Mouse (Mus musculus) heart, postnatal 25 days (tissue): ENCODE measurements around the gene Cnot11. TPM values are rescaled to one million over a fixed set of nuclear protein-coding genes. Genes with fewer than 3 reads are reported as not detected.

Experiments
- DNase-seq: peaks from one replicate; pipeline ENCODE4 v3.0.0; 2022; ENCODE audit warnings: low spot score
- intact Hi-C: fragments of 180-260 bp; cut with DNase I; formaldehyde crosslinking; loops from one replicate; pipeline ENCODE4 v1.15.1; 2025
- total RNA-seq, 2 experiments: library from RNA; stranded (reverse); gene quantifications; 2 replicates each; pipeline ENCODE4 v1.2.3; 2021

Gene Cnot11
- total RNA-seq, 2 experiments from 2014 or later: 12.9 to 14.7 TPM

- intact Hi-C loops: loop anchor here (2.0 kb wide), 1 partner anchor 530 kb away; no protein-coding TSS in a partner anchor
- DNase-seq: no peak
Measured at GRCm38 (mm10) chr1:39531036-39531435, 3.8 kb upstream of the Cnot11 start.

GRCm38 (mm10) chr1:39533917-39534316 is 875 bp upstream of the Cnot11 start:
- intact Hi-C loops: no loop called here
- DNase-seq: no peak

- peak; percentile 95 for DNase-seq
- intact Hi-C loops: loop anchor here (5.0 kb wide), 1 partner anchor 42 kb away; the partner anchor contains the start of gene Rnf149
Measured at GRCm38 (mm10) chr1:39535515-39536311, 921 bp downstream of the Cnot11 start.

GRCm38 (mm10) chr1:39536701-39537100 is 1.9 kb downstream of the Cnot11 start:
- intact Hi-C loops: loop anchor here (5.0 kb wide), 1 partner anchor 41 kb away; the partner anchor contains the start of gene Rnf149
- no peak for DNase-seq

GRCm38 (mm10) chr1:39537631-39538380 is 3.0 kb downstream of the Cnot11 start:
- intact Hi-C loops: loop anchor here (5.0 kb wide), 1 partner anchor 39 kb away; the partner anchor contains the start of gene Rnf149
- no peak for DNase-seq

GRCm38 (mm10) chr1:39540592-39540991 is 5.8 kb downstream of the Cnot11 start:
- intact Hi-C loops: no loop called here
- no peak for DNase-seq

GRCm38 (mm10) chr1:39545589-39545988 is 10.8 kb downstream of the Cnot11 start:
- intact Hi-C loops: no loop called here
- DNase-seq: no peak

GRCm38 (mm10) chr1:39546160-39546866 is 11.5 kb downstream of the Cnot11 start:
- intact Hi-C loops: no loop called here
- DNase-seq: no peak

- intact Hi-C loops: no loop called here
- DNase-seq: no peak
Measured at GRCm38 (mm10) chr1:39547238-39547637, 12.4 kb downstream of the Cnot11 start.

- intact Hi-C loops: no loop called here
- no peak for DNase-seq
Measured at GRCm38 (mm10) chr1:39549831-39550230, 15.0 kb downstream of the Cnot11 start.

- no peak for DNase-seq
Measured at GRCm38 (mm10) chr1:39555556-39556415, 21.0 kb downstream of the Cnot11 start.

GRCm38 (mm10) chr1:39559009-39559408 is 24.2 kb downstream of the Cnot11 start:
- DNase-seq: no peak
- intact Hi-C loops: no loop called here

More at GRCm38 (mm10) chr1:39555556-39556415, 21.0 kb downstream of the Cnot11 start:
- intact Hi-C loops: no loop called here

GRCm38 (mm10) chr1:39561920-39562319 is 27.1 kb downstream of the Cnot11 start:
- DNase-seq: no peak
- intact Hi-C loops: no loop called here

- intact Hi-C loops: no loop called here
- DNase-seq: no peak
Measured at GRCm38 (mm10) chr1:39563161-39563560, 28.4 kb downstream of the Cnot11 start.

- intact Hi-C loops: no loop called here
- DNase-seq: no peak
Measured at GRCm38 (mm10) chr1:39564603-39565002, 29.8 kb downstream of the Cnot11 start.

GRCm38 (mm10) chr1:39568079-39568478 is 33.3 kb downstream of the Cnot11 start:
- no peak for DNase-seq
- intact Hi-C loops: no loop called here

GRCm38 (mm10) chr1:39571653-39572052 is 36.9 kb downstream of the Cnot11 start:
- intact Hi-C loops: no loop called here
- DNase-seq: no peak

- intact Hi-C loops: no loop called here
- no peak for DNase-seq
Measured at GRCm38 (mm10) chr1:39573890-39574289, 39.1 kb downstream of the Cnot11 start.

- DNase-seq: no peak
- intact Hi-C loops: loop anchor here (5.0 kb wide), 1 partner anchor 39 kb away; no protein-coding TSS in a partner anchor
Measured at GRCm38 (mm10) chr1:39575778-39576375, 41.1 kb downstream of the Cnot11 start.
